Mouse (Mus musculus) v-Abl transformed pro-B cells (cell line): ENCODE results near the gene Gm12887.

Experiments used
- in situ Hi-C, 2 experiments: fragments of 400-800 bp; cut with MboI; formaldehyde crosslinking; loops; one replicate each; pipeline ENCODE4 v1.15.1; 2025; ENCODE audit not compliant: unreplicated experiment in 2 of 2

The Gm12887 gene

DNA sequence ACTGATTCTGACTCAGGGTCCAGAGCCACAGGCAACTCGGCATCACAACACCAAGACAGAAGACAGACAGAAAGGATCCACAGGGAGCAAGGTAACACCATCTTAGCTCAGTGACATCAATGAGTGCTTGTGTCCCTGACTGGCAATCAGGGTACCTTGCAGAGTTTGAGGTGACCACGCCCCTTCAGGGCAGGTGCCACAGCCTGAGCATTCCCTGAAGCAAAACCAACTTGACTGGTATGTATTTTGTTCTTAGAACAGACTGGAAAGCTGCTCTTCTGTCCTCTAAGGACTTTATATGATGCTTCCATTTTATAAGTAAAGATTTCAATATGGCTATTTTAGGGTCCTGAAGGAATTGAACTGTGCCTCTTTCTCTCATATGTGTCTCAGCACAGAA lies at the start of gene Gm12887:
Gene Gm12887, minus strand, starts transcription at position 101 of the 400 bp plus-strand sequence.
- in situ Hi-C loops: no loop called here

DNA sequence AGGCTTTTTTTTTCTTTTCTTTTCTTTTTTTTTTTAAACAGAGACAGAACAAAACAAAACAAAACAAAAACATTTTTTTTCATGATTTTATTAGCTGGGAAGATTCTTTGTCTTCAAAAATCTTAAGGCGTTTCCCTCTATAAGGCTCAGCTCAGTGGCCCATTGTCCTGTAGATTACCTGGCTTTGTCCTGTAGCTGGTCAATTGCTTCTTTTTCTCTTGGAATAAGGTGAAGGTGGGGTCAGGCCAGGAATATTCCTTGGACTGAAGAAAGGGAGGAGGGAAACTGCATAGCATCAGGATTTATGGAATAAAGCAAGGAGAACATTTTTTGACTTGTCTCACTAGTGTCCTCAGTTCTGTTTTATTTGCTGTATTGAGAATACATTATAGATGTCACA lies 35.1 kb upstream of the Gm12887 start:
- in situ Hi-C loops: no loop called here
